Mouse (Mus musculus) bone marrow, adult 2 months (tissue): ENCODE measurements at regions not wholly inside any gene's neighbourhood (a gene's known extent, or its start where the extent isn't known, plus 50 kb on each side); places are given as distances from the start of the nearest gene placed in this dataset.

ENCODE experiments used
- CTCF ChIP-seq: fragments of 200-500 bp; IDR thresholded peaks from 2 replicates; pipeline ENCODE4 v1.5.1; 2011; ENCODE audit warnings: low read length, control low read depth; ENCODE audit not compliant: control insufficient read depth, insufficient read depth
- POLR2A ChIP-seq: fragments of 200-500 bp; IDR thresholded peaks from 2 replicates; pipeline ENCODE4 v1.6.1; 2011; ENCODE audit warnings: low read depth, mild to moderate bottlenecking, control low read depth, low read length, borderline replicate concordance; ENCODE audit not compliant: control insufficient read depth

DNA sequence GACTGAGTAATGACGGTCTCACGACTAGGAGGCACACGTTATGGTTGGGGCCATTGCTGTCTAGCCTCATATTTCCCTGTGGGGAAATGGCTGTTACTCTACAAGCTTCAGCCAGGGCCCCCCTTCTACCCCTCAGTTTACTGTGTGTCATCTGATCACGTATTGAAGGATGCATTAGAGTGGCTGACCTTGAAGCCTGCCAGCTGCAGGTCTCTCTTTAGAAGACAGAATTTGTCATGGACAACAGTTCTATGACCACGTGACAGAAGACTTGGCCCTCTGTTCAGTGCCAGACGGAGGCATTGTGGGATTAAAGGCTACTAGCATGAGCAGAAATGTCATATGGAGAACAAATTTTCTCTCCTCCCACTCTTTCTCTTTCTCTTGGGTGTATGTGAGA lies 115.6 kb downstream of the Gas1 start:
- no peak for TF ChIP-seq CTCF
- no peak for TF ChIP-seq POLR2A
